Mouse (Mus musculus): ENCODE data around the gene Eif4g3. TPM values are rescaled to one million over a fixed set of nuclear protein-coding genes. Genes with fewer than 3 reads are reported as not detected.

The Eif4g3 gene
- polyA plus RNA-seq (2015; fragmentation: Nextera tagmentation; extraction: Ambion mirVana): 18.8 and 19.4 TPM in 2 replicates

GRCm38 (mm10) chr4:137992890-137993289, at the start of gene Eif4g3:
Gene Eif4g3 (plus strand): TSS chr4:137993022.

DNA sequence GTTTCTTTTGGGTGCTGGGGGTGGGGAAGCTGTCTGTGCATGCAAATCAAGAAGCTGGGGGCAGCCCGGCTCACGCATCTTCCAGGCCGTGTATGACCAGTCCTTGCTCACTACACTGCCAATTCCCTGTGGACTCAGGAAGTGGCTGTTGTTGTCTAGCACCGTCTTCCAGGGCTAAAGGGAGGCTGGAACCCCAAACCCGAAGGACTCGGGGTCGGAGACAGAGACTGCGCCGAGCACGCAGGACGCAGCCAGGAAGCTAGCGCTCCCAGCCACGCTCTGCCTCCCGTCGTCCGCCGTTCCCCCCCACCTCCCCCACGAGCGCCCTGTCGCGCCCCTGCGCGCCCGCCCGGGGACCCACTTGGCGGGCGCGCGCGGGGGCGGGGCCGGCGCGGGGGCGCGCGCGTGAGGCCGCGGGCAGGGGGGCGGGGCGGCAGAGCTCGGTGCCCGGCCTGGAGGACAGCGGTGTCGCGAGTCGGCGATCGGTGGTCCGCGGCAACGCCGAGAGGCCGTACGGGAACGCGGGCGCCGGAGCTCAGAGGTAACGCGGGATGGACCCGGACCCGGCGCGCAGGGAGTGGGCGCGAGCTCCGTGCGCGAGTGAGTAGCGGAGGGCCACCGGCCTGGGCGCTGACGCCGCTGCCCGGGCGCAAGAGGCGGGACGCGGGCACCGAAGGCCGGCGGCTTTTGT, 223.5 kb downstream of the Eif4g3 start, which contains the start of gene Hp1bp3:
Gene Hp1bp3, plus strand, starts transcription at position 97 of the 691 bp plus-strand sequence.

GRCm38 (mm10) chr4:138250088-138250960, 257.5 kb downstream of the Eif4g3 start, which contains the start of the genes Sh2d5 and Kif17:
Gene Sh2d5 (plus strand): TSS chr4:138250403.
Gene Kif17 (plus strand): TSS chr4:138250435.

Small RNAs within 50 kb of the gene (microRNA-seq; reads per million reads assigned to microRNA genes)
- 0.20 to 0.21 reads per million in 2 experiments for gene Mir6399

Other genes starting within 250 kb of the Eif4g3 start
- 1.7 and 2.8 TPM in 2 replicates for gene Alpl, start 196.6 kb upstream of the Eif4g3 start, polyA plus RNA-seq (2015; fragmentation: Nextera tagmentation; extraction: Ambion mirVana)
- gene Ece1, start 130.8 kb upstream of the Eif4g3 start, polyA plus RNA-seq (2015; fragmentation: Nextera tagmentation; extraction: Ambion mirVana): 17.8 and 24.6 TPM in 2 replicates
- gene Hp1bp3, start 223.3 kb downstream of the Eif4g3 start, polyA plus RNA-seq (2015; fragmentation: Nextera tagmentation; extraction: Ambion mirVana): 72.3 and 73.4 TPM in 2 replicates

All from skeletal muscle tissue, postnatal 0 days (tissue).